Mouse (Mus musculus) ovary, postnatal 10 days (tissue): ENCODE measurements around the gene Elobl.
A peak's percentile ranks its signal among the peaks of the same experiment; 100 is the strongest.

ENCODE experiments used
- DNase-seq: peaks from one replicate; pipeline ENCODE4 v3.0.0; 2022; ENCODE audit warnings: low spot score

Gene Elobl

DNA sequence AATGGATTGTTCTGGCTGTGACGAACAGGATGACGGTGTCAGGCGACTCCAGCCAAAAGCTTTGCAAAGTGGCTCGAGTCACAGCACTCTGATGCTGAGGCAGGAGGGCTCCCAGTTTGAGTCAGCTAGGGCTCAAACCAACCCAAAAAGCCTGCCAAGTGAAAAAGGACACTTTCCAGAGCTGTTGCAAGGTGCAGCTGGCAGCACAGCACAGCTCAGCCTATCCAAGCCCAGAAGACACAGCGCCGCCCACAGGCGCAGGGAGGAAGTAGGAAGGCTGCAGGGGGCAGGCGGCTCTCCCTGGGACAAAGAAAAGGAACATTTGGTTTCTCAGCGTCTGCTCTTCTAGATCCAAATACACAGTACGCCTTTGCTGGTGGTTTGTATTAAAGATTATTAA lies 19.9 kb upstream of the Elobl start:
- no peak for DNase-seq

DNA sequence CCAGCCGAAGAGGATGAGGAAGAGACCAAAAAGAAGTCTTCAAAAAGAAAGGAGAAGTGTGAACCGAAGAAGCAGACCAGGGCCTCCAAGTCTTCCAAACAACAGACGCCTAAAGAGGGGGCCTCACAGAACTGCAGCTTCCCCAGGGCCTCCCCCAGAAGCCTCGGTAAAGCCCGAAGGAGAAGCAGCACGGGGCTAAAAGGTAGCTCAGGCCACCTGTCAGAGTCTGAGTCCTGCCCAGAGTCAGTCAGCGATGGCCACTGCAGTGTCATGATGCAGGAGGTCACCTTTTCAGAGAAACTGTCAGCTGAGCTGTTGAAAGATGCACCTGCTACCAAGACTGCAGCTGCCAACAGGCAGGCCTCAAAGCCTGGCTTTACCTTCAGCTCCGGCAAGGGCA lies 14.6 kb upstream of the Elobl start:
- no peak for DNase-seq

DNA sequence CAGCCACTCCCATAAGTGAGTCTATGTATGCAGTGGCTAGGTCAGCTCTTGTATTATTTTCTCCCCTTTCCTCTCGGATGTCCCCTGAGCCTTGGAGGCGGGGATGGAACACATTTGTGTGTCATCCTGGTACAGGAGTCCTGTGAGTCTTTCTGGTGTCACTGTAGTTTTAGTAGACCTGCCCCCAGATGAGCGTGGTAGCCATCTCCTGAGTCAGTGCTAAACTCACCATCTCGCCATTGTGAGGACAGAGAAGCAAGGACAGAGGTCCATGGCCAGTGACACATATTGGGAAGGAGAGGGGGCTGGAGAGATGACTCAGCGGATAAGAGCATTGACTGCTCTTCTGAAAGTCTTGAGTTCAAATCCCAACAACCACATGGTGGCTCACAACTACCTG lies 10.5 kb upstream of the Elobl start:
- no peak for DNase-seq

DNA sequence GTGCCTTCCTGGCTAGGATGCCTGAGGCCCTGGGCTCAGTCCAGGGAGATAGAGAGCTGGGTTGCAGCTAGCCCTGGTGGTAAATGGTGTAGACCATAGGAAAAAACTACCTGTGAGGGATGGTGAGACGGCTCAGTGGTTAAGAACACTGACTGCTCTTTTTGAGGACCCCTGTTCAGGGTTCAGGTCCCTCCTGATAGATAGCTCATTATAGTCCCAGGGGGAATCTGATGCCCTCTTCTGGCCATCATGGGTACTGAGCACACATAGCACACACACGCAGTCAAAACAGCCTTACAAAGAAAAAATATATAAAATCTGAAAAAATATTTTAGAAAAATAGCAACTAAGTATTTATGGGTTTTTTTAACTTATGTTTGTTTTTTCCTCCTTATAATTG lies 9.6 kb upstream of the Elobl start:
- DNase-seq: no peak

DNA sequence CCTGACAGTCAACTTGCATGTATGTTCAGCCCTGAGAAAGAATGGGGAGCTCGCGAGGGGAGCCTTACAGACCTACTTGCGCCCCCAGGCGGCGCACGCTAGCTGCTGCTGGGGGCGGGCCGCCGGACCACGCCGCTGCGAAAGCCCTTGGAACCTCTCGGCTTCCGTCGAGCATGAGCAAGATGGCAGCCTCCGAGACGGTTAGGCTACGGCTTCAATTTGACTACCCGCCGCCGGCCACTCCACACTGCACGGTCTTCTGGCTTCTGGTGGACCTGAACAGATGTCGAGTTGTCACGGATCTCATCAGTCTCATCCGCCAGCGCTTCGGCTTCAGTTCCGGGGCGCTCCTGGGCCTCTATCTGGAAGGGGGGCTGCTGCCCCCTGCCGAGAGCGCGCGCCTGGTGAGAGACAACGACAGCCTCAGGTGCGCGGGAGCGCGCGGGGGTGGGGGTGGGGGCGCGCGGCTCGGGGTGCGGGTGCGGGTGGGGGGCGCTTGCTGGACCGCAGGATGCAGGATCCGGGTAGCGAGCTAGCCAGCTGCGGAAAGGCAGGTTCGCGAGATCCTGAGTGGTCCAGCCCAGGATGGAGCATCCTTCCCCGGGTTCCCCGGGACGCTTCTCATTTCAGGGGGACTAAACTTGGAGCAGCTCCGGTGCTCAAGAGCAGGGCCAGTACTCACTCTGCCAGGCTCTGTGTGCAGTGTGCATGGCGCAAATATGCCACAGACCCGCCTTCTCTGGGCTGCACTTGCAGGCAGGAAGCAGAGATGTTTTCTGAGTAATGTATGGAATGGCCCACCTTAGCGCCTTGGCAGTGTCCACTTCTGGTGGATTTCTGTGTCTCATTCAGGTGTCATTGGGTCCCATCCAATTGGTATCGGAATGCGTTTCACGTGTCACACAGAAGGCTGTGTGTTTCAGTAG lies 7.3 kb upstream of the Elobl start:
- peak; percentile 77 for DNase-seq

DNA sequence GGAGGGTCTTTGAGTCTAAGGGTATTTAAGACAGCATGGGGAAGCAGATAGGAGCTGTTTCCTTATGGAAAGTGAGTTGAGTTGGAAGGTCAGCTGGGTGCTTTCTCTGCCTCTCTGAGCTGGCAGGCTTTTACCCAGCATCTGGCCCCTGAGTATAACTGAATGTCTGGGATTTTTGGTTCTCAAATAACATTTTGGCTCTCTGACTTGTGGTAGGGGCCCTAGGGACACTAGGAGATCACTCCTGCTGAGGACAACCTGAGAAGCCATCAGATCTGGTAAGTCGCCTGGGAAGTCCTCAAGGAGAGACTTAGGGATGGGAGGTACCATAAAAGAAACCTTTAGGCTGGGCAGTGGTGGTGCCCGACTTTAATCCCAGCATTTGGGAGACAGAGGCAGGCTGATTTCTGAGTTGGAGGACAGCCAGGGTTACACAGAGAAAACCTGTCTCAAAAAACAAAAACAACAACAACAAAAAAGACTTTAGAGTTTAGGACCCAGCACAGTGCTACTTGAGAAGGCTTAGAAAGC lies 3.5 kb upstream of the Elobl start, which contains the start of gene Coil:
TSS of gene Coil (plus strand) at position 51 of the 531 bp plus-strand sequence.
- DNase-seq: no peak

DNA sequence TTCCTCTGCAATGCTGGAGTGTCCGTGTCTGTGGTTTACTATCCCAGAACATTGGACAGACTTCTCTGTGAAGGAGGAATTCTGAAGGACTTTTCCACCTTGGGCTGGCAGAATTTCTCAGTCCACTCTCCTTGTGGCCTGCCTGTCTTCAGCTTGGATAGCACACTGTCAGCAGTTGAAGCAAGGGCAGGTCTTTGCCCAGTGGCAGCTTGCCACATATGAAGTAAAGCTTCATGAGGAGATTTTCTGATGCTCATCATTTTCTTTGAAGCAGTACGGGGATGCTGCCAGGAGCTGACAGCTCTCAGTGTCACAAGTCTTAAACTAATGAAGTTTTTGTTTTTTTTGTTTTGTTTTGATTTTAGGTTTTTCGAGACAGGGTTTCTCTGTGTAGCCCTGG lies 7.9 kb downstream of the Elobl start:
- no peak for DNase-seq

DNA sequence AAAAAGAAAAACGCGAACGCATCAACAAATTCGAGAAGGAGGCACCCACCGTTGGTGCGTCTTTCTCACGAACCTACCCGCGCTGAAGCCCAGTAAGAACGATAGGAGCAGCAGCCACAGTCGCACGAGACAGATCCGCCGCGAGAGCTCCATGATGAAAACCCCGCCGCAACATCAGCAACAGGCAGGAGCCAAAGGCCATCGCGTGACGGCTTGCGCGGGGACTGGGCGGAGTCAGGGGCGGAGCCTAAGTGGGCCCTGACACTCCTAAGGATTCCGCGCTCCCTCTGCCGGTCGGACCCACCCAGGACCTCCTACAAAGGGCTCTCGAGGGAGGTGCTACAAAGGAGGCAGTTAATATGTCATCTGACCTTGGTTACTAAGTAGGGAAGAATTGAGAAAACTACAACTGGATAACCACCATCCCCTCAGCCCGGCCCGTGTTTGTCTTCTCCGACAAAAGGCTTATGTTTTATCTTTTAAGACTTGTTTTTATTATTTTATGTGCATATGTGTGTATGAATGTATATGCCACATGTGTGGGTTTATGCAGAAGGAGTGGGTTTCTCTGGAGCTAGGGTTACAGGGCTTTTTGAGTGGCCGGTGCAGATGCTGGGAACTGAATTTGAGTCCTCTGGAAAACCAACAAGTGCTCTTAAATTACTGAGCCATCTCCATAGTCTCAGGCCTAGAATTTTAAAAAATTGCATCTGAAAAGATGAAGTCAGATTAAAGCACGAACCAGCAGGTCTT lies 11.3 kb downstream of the Elobl start, which contains the start of gene Scpep1:
TSS of gene Scpep1 (minus strand) at position 249 of the 753 bp plus-strand sequence.
- DNase-seq: peak; percentile 86

DNA sequence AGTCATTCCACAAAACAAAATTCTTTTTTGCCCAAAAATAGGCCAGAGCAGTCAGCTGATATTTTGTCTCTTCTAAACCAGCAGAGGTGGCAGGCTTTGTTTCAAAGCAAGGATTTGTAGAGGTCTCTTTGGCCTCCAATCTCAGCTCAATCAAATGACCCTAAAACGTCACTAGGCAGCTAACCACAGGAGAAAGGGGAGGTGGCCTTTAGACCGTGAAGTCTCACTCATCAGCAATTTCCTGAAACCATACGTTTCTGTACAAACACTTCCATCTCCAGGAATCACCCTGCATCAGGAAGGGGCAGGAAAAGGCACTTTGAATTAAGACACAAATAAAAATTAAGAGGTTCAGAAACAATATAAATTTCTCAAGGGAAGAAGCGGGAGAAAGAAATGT lies 11.9 kb downstream of the Elobl start:
- no peak for DNase-seq

DNA sequence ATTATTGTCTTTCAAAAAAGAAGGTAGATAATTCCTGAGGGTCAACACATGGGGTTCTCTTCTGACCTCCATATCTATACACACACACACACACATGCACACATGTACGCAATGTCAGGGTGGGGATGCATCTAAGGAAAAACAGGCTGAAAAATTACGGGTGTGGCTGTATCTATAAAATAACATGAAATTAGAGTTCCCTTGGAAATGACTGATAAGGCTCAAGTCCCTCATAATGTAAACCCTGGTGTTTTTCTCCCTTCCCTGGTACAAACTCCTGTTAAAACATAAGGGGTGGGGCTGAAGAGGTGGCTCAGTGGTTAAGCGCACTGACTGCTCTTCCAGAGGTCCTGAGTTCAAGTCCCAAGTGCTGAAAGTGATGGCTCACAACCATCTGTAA lies 13.1 kb downstream of the Elobl start:
- no peak for DNase-seq

DNA sequence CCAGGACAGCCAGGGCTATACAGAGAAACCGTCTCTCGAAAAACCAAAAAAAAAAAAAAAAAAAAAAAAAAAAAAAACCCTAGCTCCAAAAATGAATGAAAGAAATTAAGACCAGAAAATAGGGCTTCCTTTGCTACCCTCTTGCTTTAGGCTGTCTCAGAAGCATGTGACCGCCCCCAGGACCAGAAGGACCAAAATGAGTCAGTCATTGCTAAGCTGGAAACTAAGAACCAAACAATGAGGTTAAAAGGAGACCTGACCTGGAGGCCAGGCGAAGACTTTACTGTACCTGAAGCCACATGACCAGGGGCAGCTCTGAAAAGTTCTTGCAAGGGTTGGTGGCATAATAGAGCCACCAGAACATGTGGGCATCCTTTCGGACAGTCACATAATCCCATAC lies 14.6 kb downstream of the Elobl start:
- DNase-seq: no peak

DNA sequence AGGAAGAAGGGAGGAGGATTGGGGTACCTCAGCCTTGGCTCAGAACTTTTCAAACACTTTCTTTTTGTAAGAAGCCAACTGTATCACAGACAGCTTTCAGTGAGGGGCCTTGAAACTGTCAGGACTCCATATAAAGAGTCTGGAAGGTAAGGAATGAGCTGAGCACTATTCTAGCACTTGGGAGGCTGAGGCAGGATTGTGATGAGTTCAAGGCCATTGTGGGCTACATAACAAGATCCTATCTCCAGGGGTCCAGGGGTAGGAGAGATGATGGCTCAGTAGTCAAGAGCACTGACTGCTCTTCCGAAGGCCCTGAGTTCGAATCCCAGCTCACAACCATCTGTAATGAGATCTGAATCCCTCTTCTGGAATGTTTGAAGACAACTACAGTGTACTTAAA lies 15.2 kb downstream of the Elobl start:
- DNase-seq: no peak

DNA sequence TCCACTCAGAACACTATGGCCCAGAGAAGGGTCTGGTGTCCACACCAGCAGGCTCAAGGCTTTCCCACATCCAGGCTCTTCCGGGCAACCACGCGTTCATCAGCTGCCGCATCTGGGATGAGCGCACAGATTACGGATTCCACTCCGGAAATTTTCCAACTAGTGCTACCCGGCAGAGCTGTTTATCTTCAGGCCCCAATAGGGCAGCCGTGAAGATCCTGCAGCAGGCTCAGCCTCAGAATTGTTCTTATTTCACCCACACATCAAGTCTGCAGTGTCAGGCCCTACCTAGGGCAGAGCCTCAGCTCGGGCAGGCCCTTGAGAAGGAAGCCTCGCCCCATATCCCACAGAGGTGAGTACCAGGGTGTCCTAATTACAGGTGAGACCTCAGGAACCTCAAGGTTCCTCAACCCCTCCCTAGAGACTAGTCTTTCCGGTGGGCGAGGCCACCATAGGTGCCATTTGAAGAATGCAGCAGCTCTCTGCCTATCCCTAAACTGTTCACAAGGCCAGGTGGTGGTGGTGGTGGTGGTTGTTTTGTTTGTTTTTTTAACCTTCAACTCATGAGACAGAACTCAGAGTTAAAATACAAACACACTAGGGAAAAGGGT lies 16.0 kb downstream of the Elobl start:
- no peak for DNase-seq

DNA sequence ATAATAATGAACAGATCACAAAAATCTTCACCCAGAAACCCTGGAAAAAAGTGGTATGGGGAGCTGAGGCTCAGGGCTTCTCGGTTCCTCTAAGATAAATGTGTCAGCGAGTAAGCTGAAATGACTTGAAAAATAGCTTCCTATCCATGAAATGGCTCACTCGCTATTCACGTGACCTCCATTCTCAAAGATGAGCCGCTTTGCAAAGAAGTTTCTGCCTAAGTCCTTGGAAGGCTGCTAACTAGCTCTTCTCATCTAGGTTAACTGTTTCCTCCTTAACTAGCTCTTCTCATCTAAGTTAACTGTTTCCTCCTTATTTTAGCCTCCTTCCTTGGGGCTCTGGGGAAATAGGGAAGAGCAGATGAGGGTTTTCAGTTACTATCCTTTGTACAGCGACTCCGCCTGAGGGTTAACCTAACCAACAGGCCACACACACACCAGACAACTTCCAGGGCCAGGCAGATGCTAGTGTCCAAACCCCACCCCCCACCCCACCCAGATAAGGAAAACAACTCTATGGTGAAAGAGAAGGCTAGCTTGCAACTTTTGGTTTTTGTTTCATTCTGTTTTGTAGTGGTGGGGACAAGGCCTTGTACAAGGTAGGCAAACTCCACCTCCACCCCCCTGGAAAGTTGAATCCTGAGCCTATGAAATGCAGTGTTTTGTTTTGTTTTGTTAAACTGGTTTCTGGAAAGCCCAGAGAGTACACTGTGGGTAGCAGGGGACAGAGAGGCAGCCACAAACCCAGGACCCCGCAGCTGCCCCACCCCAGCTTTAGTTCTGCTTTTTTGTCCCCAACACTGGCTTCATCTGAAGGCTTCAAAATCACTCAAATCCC lies 16.7 kb downstream of the Elobl start:
- no peak for DNase-seq

DNA sequence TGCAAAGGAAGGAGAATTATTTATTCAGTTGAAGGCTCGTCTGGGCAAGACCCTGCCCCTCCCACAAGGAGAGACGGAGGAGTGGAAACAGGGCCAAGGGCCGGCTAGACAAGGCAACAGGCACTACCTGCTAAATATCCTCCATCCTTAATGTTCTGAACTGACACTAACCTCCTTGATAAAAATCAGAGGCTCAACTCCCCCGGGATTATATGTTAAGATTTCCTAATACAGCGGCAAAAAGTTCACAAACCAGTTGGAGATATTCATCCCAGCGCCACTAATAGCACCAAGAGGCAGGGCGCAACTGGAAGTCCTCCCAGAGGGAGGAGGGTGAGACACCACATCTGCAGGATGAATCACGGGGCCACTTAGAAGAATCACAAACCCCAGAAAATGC lies 17.8 kb downstream of the Elobl start:
- DNase-seq: no peak

DNA sequence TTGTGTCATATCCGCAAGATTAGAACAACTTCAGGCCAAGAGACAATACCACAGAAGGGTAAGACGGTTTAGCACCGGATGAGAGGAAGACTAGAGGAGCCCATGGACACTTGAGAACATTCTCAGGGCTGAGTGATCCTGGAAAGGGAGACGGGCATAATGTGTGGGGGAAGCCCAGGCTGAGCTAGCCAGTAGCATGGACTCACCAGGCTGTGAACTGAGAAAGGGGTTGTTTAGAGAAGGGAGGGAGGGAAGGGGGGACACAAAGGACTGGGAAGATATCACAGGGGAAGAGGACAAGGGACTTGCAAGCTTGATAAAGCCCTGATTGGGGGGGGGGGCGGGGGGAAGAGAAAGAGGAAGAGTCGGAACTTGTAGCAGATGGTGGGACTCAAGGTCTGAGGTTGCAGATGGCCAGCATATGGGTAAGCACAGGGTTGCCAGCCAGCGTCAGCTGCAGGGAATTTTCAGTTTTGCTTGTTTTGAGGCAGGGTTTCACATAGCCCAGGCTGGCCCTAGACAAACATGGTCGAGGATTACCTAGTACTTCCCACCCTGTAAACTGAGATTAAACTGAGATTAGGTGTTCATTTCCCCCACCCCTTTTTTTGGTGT lies 20.7 kb downstream of the Elobl start:
- no peak for DNase-seq

DNA sequence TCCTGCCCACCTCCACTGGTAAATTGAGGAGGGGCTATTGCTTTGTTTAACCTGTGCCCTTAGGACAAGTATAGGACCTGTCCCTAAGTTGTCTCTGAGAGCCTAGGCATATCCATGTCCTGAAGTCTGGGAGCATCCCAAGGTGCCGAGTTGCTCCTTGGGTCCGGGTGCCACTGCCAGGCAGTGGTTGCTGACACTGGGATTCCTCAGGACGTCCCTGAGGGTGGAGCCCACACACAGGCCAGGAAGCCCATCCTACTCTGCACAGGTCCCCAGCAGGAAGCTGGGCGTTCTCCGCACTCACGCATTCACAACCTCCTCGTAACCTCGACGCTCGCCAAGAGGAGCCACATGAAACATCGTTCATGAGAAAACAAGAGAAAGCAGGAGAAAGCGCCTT lies 25.2 kb downstream of the Elobl start:
- no peak for DNase-seq

DNA sequence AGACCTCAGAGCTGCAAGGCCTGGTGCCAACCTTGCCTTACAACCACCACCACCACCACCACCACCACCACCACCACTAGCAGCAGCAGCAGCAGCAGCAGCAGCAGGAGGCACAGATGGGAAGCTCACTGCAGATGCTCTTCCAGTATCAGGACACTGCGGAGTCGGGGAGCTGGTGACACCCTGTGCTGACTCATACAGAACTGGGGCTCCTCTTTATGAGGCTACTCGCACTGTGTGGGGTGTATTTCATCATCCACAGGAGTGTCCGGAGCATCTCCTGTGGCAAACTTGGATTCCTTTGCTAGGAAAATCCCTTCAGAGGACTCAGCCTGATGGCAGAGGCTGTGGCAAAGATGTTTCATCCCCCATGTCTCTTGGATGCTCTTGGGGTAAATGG lies 27.1 kb downstream of the Elobl start:
- DNase-seq: no peak

DNA sequence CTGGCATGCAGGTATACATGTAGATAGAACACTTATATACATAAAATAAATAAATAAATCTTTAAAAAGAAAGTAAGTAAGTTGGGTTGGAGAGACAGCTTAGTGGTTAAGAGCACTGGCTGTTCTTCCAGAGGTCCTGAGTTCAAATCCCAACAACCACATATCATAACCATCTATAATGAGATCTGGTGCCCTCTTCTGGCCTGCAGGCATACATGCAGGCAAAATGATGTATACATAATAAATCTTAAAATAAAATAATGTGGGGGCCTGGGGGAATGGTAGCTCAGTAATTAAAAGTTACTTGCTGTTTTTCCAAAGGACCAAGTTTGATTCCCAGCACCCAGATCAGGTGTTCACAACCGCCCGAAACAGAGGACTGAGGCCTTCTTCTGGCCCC lies 28.0 kb downstream of the Elobl start:
- no peak for DNase-seq

DNA sequence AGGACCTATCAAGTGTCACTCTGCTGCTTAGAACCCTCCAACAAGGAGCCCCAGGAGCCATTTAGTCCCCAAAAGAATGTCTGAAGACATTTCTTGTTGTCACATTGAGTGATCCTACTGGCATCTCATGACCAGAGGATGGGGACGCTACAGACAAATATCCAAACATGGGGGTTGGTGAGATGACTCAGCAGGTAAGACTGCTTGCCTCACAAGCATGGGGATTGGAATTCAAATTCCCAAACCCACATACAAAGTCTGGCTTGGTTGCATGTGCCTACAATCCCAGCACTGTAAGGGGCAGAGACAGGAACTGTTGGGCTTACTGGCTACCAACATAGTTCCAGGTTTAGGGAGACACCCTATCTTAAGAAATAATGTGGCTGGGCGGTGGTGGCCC lies 28.8 kb downstream of the Elobl start:
- DNase-seq: no peak
